Mouse (Mus musculus) cerebellum, adult (tissue): Measurements from ENCODE around the gene Tcf15.

Experiments used
- ATAC-seq: cut with Nextera tagmentation; 2 replicates; pipeline ENCODE4 v1.9.2; 2017; ENCODE audit warnings: mild to moderate bottlenecking, moderate library complexity, mixed read lengths; ENCODE audit not compliant: insufficient number of reproducible peaks, low FRiP score, low TSS enrichment

Tcf15 gene

GRCm38 (mm10) chr2:152143279-152144157, at the start of gene Tcf15:
Tcf15 (plus strand) TSS chr2:152143561.
- ATAC-seq: no peak

DNA sequence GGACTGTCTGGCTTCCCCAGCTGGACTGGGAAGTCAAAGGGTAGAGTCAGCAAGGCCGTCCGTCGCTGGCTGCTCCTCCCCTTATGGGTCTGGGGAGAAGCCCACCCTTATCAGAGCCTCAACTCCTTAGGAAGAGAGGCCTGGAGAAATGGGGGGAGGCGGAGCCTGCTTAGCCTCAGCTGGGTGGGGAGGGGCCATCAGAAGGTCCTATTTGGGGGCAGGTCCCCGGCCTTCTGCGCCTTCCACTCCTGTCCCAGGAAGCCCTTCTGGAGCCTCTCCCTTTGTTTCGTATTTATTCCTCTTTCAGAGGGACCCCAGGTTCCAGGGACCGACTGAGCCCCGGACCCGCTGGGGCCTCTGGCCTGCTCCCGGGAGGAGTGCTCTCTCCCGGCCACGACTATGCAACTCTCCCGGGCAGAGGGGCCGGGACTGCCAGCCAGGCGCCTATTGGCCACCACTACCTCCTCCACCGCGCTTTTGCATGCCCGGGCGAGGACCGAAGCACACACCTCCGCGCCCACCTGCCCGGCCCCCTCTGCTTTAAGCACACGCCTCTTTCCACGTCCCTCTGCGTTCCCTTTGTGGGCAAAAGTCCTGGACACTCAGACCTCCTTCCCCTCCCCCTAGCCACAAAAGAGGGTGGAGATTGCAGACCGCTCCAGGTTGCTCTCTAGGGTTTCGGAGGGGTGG, 48.4 kb upstream of the Tcf15 start:
- ATAC-seq: no peak

- no peak for ATAC-seq
Observed at GRCm38 (mm10) chr2:152096922-152097321, 46.4 kb upstream of the Tcf15 start.

DNA sequence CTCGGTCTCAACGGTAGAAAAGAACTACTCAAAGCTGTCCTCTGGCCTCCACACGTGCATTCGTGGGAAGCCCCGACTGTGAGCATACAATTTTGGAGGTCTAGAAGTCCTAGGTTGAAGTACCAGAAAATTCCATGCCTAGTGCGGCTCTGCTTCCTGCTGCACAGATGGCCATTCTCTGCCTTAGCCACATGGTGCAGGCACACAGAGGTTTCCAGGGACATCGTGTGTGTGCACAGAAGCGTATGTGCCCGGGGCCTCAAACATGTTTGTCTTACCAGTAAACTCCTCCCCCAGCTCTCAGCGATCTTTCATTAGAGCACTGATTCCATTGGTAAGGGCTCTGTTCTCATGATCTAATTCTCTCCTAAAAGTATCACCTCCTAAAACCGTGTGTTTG, 45.4 kb upstream of the Tcf15 start:
- no peak for ATAC-seq

DNA sequence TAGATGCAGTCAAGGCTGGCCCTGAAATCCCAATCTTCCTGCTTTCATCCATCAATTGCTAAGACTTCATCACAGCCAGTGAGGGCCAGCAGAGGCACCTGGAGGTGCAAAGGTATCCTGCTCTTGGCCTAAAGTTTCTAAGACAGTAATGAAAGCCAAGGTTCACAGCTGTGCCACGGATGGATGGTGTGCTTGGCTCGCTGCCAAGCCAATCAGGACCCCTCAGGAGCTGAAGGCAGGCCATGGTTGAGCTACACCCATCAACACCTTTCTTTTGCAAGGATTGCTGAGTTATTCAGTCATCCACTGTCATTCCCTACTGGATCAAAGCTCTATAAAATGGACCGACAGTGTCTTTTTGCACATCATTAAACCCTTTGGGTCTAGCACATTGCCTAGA, 43.8 kb upstream of the Tcf15 start:
- ATAC-seq: no peak

DNA sequence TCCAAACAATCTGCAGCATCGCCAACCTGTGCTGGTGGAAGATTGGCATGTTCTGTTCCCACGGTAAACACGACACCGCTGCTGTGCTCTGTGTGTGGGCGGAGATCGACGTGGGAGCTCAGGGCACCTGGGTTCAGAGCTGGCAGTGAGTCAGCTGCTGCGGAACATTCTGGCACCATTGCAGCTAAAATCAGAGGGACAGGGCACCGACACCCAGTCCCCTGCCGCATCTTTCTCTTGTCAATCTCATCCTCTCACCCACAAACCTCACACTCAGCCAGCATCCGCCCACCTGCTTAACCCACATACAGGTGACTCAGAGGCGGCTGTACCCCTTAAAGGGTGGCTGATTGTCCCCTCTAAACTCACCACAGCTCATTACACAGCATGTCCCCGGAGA, 41.6 kb upstream of the Tcf15 start:
- ATAC-seq: no peak

DNA sequence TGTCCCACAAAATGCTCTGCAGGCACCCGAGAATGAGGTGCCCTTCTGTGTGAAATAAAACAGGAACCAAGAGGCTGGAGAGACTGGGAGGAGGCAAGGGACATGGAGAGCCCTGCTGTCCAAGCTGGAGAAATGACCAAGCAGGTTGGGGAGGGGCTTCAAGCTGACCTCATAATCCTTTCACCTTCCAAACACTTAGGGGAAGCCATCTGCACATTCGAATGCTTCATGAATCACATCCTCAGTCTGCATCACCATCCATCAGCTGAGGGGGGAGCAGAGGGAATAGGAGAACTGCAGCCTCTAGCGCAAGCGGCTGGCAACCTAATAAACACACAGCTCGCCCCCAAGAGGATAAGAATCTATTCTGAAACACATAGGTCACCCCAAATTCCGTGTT, 41.0 kb upstream of the Tcf15 start:
- no peak for ATAC-seq

- ATAC-seq: 0 out of 2 replicates have a peak, but pooled peaks have one; percentile 20
Observed at GRCm38 (mm10) chr2:152104711-152105317, 38.5 kb upstream of the Tcf15 start.

DNA sequence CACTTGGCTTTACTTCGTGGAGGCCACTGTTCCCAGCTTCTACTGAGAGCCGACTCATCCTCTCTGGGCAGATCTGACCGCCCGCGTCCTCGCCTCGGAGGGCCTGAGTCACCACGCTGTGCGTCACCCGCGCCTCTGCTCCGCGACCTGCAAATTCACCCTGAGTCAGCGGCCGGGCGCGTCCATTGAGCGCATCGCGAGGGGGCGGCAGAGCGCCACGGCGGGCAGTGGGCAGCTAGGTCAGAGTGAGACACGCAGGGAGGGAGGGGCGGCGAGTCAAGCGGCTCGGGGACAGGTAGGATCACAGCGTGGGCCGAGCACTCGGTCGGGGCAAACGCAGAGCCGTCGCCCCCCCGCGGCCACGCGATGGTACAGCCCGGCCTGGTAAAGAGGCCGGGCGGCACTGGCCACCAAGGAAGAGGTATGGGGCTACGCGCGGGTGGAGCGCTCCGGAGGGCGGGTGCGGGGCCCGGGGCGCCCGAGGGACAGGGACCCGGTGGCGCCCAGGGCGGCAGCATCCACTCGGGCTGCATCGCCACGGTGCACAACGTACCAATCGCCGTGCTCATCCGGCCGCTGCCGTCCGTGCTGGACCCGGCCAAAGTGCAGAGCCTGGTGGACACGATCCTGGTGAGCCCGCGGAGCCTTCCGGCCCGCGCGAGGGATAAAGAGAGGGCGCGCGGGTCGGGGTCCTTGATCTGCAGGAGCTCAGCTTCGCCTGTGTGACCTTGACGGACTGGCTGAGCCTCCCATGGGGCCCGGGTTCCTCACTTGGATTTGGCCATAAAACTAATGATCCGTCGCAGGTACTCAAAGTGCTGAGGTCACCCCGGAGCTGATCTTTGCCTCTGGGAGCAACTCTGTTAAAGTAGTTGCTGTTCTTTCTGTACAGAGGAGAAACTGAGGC, 37.8 kb upstream of the Tcf15 start, which contains the start of gene Srxn1:
Srxn1 (plus strand) TSS at position 199 of the 907 bp plus-strand sequence.
- ATAC-seq: peak; percentile 89

GRCm38 (mm10) chr2:152106225-152106595, 37.2 kb upstream of the Tcf15 start:
- ATAC-seq: no peak

DNA sequence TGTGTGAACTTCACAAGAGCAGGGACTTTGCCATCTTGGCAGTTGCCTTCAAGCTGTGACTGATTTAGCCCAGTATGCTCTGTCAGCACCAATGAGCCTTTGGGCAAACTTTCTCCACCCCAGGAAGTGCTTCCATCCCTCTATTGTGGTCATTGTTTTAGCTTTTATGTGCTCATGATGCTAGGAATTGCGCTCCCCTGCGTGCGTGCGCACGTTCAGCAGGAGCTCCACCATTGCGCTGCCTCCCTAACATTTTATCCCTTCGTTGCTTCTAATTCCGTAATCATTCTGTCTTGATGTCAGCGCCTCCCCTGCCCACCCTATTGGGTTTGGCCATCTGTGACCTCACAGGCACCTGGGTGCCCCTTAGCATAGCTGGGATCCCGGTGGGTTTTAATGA, 36.8 kb upstream of the Tcf15 start:
- ATAC-seq: no peak

DNA sequence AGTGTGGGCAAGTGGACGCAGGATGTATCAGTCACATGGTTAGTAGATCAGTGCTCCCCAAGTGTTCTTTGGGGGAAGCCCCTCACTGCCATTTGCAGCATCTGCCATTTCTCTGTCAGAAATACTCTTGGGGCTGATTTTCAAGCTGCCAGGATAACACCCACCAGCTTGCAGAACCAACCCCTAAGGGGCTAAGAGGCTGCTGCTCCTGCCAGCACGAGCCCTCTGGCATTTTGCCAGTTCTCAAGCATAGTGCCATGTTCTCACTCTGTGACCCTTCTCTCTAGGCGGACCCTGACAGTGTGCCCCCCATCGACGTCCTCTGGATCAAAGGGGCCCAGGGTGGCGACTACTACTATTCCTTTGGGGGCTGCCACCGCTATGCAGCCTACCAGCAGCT, 34.7 kb upstream of the Tcf15 start:
- ATAC-seq: no peak

- ATAC-seq: no peak
Observed at GRCm38 (mm10) chr2:152109386-152109785, 34.0 kb upstream of the Tcf15 start.

GRCm38 (mm10) chr2:152111311-152111710, 32.0 kb upstream of the Tcf15 start:
- no peak for ATAC-seq

DNA sequence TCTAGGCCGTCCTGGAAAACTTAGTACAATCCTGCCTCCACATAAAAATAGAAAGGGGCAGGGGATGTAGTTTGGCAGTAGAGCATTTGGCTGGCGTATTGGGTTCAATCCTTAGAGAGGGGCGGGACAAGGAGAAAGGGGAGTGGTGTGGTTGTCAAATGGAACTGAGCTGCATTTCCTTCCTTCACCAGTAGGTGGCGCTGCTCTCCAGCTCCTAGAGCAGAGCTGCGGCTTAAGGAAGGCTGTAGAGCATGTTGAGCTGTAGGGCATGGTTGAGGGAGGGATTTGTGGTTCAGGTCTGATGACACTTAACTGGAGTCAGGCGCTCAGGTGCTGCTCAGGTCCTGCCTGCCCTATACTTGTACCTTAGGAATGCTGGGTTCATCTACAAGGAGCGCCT, 31.4 kb upstream of the Tcf15 start:
- peak; percentile 70 for ATAC-seq

DNA sequence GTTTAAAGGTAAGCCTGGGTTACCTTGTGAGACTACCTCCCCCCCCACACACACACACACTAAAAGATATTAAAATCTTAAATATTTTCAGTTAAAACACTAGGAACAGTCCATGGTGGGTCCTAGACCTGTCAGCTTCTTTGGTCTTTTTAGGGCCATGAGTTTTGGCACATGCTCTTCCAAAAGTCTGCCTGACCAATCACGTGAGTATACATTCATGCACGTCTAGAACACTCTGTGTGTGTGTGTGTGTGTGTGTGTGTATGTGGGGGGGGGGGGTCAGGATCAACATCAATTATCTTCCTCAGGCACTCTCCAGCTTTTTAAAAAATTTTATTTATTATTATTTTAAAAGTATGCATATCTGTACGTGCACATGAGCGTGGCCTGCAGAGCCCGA, 30.9 kb upstream of the Tcf15 start:
- ATAC-seq: no peak

DNA sequence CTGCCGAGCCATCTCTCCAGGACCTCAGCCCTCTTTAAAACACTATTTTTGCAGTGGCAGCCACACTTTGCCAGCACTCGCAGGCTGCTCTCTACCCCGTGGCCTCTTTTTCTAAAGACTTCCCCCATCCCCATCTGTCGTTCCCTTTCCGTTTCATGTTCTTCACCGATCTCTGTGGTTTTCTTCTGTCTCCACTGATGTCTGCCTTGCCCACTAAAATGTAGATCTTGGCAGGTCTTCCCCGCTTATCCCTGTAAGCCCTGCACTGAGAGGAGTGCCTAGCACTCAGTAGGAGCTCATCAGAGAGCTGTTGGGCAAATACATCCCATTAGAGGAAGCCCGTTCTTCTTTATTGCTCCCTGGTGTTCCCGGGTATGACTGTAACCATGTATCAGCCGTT, 30.4 kb upstream of the Tcf15 start:
- ATAC-seq: no peak

DNA sequence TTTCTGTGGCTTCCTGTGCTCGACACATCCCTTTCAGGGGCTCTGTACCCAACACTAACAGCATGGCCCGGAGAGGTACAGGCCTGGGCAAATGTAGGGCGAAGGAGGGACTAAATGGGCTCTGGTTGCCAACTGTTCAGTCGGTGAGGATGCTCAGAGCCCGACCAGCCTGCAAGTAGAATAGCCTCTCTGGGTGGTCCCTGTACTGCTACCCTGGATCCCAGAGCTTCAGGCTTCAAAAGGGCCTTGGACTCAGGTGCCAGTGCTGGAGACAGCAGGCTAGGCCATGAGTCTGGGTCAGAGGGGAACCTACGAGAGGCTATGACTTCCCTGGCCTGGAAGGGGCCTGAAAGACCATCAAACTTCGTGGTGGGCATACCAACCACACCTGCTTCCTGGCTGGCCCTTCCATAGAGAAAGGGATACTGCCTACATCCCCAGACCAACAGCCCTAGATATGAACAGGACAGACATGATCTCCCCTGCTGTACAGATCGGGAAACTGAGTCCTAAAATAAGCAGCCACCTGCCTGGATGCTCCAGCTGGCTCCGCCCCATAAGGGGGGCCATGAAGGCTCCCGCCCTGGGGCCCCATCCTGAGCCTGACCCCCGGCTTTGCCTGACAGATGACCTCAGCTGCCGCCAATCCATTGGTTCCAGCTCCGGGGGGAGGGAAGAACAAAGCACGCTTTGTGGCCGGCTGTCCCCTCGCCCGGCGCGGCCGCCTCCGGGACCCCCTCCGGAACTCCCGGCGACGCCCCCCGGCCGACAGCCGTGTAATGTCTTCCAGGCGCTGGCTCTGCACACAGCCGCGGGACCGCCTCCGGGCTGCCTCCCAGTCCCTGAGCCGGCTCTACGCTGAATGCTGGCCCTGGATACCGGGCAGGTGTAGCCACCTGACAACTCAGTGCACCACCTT, 29.0 kb upstream of the Tcf15 start:
- no peak for ATAC-seq

DNA sequence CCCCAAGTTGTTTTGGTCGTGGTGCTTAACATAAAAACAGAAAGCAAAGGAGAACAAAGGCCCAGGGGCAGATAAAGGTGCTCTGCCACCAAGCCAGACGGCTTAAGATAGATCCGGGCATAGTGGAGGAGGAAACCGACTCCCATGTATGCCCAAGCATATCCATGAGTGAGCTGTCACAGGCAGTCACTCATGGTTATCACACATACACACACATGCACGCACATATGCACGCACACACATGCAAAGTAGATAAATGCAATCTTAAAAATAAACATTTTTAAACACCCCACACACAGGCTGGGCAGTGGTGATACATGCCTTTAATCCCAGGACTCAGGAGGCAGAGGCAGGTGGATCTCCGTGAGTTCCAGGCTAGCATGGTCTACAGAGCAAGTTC, 25.7 kb upstream of the Tcf15 start:
- ATAC-seq: no peak
